ENCODE assay signal across 8 mouse cellular contexts in the genomic region with DNA sequence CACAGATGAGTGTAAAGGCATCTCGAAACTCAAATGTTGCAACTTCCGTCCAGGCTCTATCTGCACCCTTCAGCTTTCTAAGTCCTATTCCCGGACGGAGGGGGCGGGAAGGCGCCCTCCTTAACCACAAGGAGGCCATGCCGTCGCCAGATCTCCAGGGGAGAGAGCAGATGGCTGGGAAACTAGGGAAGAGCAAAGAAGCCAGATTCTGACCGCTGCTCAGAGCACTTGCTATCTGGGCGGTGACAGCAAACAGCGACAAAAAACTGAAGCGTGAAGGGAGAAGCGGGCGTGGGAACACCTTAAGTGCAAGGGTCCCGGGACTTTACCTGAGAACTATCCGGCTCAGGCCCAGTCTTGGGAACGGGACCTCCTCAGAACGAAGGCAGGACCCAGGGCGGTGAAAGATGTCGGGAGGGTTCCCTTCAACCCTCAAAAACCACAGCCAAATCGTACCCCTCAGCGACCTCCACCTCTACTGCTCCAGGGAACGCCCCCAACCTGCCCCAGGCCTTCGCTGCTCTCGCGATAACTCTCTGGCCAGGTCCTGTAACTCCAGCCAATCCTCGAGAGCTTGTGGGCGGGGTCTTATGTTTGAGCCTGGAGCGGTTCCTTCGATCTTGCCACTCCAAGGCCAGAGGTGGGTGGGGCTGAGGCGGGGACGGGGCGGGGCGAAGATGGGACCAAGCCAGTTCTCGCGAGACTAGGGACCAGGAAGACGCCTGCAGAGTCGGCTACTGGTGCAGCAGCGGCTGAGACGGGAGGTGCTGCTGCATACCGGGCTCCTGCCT. TPM values are rescaled to one million over a fixed set of nuclear protein-coding genes. Genes with fewer than 3 reads are reported as not detected.
DNase-seq lines count a peak whose midpoint lies in the region; ATAC-seq and TF ChIP-seq lines count a peak whose summit lies in the region.

A gene (minus strand): TSS at position 507 of the 791 bp plus-strand sequence.
A gene (plus strand): TSS at position 691 of the 791 bp plus-strand sequence.

- in situ Hi-C loops in Patski (cut with MboI; ENCODE audit: low pct_unique_long_range_greater_than_20kb): loop anchor here (5.0 to 10.0 kb wide), 2 partner anchors 351 to 734 kb away; no protein-coding TSS in a partner anchor

- ATAC-seq in Patski: peak; percentile 92
- ATAC-seq in hindbrain, embryonic 13.5 days (ENCODE audit: low FRiP score): peak; percentile 99

- H3K4me3 ChIP-seq in hindbrain, embryonic 13.5 days: peak within 1 kb of the TSS; percentile 92

- peaks cover 29% of the 10 kb centered on the region for H3K4me1 ChIP-seq in hindbrain, embryonic 13.5 days (replicated peaks)

- peak within 1 kb of the TSS; percentile 89 for H3K4me2 ChIP-seq in hindbrain, embryonic 13.5 days

- no peaks in the 10 kb centered on the region for H3K9me3 ChIP-seq in hindbrain, embryonic 13.5 days

- CTCF ChIA-PET in Patski (lab: Charles Lee): interaction anchor here (1.1 kb wide), 1 partner anchor 17 kb away, joined by 5 read pairs; no protein-coding TSS in a partner anchor

- TF ChIP-seq CTCF in Patski (IDR thresholded peaks at IDR 0.05): no peak

- DNase-seq in Patski (ENCODE audit: low read depth, low spot score): peak; percentile 92
- DNase-seq in cerebellum, postnatal 14 days: peak; percentile 98 to 99
- DNase-seq in frontal cortex, postnatal 14 days (ENCODE audit: low spot score in 2 of 2): peak; percentile 97
- DNase-seq in layer of hippocampus, postnatal 25 days (ENCODE audit: extremely low spot score in 1 of 2, low spot score in 1 of 2): peak; percentile 87
- peak; percentile 99 for DNase-seq in lung, postnatal 25 days (ENCODE audit: low spot score)
- DNase-seq in retina, embryonic 14.5 days (ENCODE audit: low spot score): peak; percentile 100
- DNase-seq in thymus, postnatal 4 days: peak; percentile 98

- peak within 1 kb of the TSS; percentile 91 for H3K27ac ChIP-seq in hindbrain, embryonic 13.5 days

- WGBS in hindbrain, embryonic 13.5 days: under 1% methylated on average over 40 of the region's 41 CpGs

- no peaks in the 10 kb centered on the region for H3K27me3 ChIP-seq in Patski
- H3K27me3 ChIP-seq in hindbrain, embryonic 13.5 days: no peaks in the 10 kb centered on the region

- POLR2A ChIA-PET in Patski (lab: Charles Lee): no interaction called here

- H3K9ac ChIP-seq in hindbrain, embryonic 13.5 days: peak within 1 kb of the TSS; percentile 93

- no peaks in the 10 kb centered on the region for H3K36me3 ChIP-seq in hindbrain, embryonic 13.5 days

RNA-seq across cellular contexts. Expression of the first gene that starts in this region (rescaled TPM):
- polyA plus RNA-seq in Patski (2021): 48.5 TPM
- 10.5 and 12.0 TPM in 2 replicates for polyA plus RNA-seq in hindbrain, embryonic 13.5 days (2015; fragmentation: Nextera tagmentation; extraction: Ambion mirVana)
- total RNA-seq in layer of hippocampus, postnatal 25 days (2021): 10 to 100 TPM; 16.6 to 19.7 TPM

RNA-seq across cellular contexts. Expression of the second gene that starts in this region (rescaled TPM):
- polyA plus RNA-seq in Patski (2021): 29.2 TPM
- polyA plus RNA-seq in hindbrain, embryonic 13.5 days (2015; fragmentation: Nextera tagmentation; extraction: Ambion mirVana): 43.0 and 44.7 TPM in 2 replicates
- 10 to 100 TPM; 87.0 to 99.3 TPM for total RNA-seq in layer of hippocampus, postnatal 25 days (2021)

Comparison
In these comparisons a context has a peak if more than half of its experiments do, and no peak if none do; other contexts are left out.
1. Peak in every context shown above with its lines: DNase-seq, ATAC-seq, H3K4me3 ChIP-seq and H3K27ac ChIP-seq.